Mouse (Mus musculus): ENCODE measurements around the gene Fam198b. TPM values are rescaled to one million over a fixed set of nuclear protein-coding genes. Genes with fewer than 3 reads are reported as not detected.
A peak's percentile ranks its signal among the peaks of the same experiment; 100 is the strongest.

Fam198b gene
- polyA plus RNA-seq (2015; fragmentation: Nextera tagmentation; extraction: Ambion mirVana), result 17.2 and 23.4 TPM in 2 replicates

GRCm38 (mm10) chr3:79884305-79884704 is at the start of gene Fam198b:
Fam198b (plus strand) TSS chr3:79884533.
- ATAC-seq, result no peak
- no peak for TF ChIP-seq CTCF (IDR thresholded peaks at IDR 0.05; ENCODE audit: low read depth)
- H3K4me1 ChIP-seq (replicated peaks; ENCODE audit: control insufficient read depth, insufficient read depth, low read length), result peaks cover 5% of the 10 kb centered on the region; the same call in 1 of the 2 replicates
- no peaks in the 10 kb centered on the region for H3K36me3 ChIP-seq (ENCODE audit: control insufficient read depth, insufficient read depth)
- H3K4me2 ChIP-seq (replicated peaks; ENCODE audit: low read depth), result peak within 1 kb of the TSS; percentile 63
- WGBS, result 39% methylated on average over 5 of the region's 5 CpGs
- no peak within 1 kb of the TSS for H3K4me3 ChIP-seq (ENCODE audit: low read depth, low read length)
- no peak within 1 kb of the TSS for H3K27ac ChIP-seq (ENCODE audit: low read depth, low read length)
- no peak within 1 kb of the TSS for H3K9ac ChIP-seq (ENCODE audit: low read depth, low read length)
- no peaks in the 10 kb centered on the region for H3K9me3 ChIP-seq (ENCODE audit: control insufficient read depth)
- H3K27me3 ChIP-seq (replicated peaks; ENCODE audit: control insufficient read depth, insufficient read depth, low read length), result no peaks in the 10 kb centered on the region

GRCm38 (mm10) chr3:79838751-79839150 is 45.6 kb upstream of the Fam198b start:
- no peak overlapping the region for H3K4me2 ChIP-seq (replicated peaks; ENCODE audit: low read depth)
- H3K9me3 ChIP-seq (ENCODE audit: control insufficient read depth), result no peaks in the 10 kb centered on the region
- no peaks in the 10 kb centered on the region for H3K27me3 ChIP-seq (replicated peaks; ENCODE audit: control insufficient read depth, insufficient read depth, low read length)
- peak; percentile 61 for TF ChIP-seq CTCF (IDR thresholded peaks at IDR 0.05; ENCODE audit: low read depth)
- 53% methylated on average over 6 of the region's 6 CpGs for WGBS
- peaks cover 19% of the 10 kb centered on the region; the same call in 1 of the 2 replicates for H3K36me3 ChIP-seq (ENCODE audit: control insufficient read depth, insufficient read depth)
- ATAC-seq, result no peak
- no peak overlapping the region for H3K27ac ChIP-seq (ENCODE audit: low read depth, low read length)
- no peak overlapping the region for H3K4me3 ChIP-seq (ENCODE audit: low read depth, low read length)
- no peaks in the 10 kb centered on the region for H3K4me1 ChIP-seq (replicated peaks; ENCODE audit: control insufficient read depth, insufficient read depth, low read length)
- H3K9ac ChIP-seq (ENCODE audit: low read depth, low read length), result no peak overlapping the region

DNA sequence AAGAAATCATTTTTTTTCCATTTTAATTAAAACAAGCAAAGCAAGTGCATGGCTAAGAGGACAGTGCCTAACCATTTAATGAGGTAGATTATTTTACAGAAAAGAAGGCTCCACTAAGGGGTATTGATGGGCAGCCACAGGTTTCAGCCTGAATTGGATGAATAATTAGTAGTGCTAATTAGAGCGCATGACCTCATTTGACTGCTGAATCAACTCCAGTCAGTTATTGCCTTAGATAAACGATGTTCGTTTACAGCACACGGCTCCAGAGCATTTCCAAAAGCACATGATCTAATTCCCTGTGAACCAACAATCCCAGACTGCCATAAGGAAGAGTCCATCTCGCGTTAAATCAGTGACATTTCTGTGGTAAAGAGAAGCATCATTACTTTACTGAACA is 42.9 kb upstream of the Fam198b start:
- peak; percentile 55 for ATAC-seq
- Histone ChIP-seq H3K36me3 (ENCODE audit: control insufficient read depth, insufficient read depth) (peaks cover 1% of the 10 kb centered on the region; the same call in 1 of the 2 replicates), H3K27me3 (replicated peaks; ENCODE audit: control insufficient read depth, insufficient read depth, low read length) (no peaks in the 10 kb centered on the region), H3K4me3 (ENCODE audit: low read depth, low read length) (peak overlapping the region; percentile 49), H3K4me1 (replicated peaks; ENCODE audit: control insufficient read depth, insufficient read depth, low read length) (no peaks in the 10 kb centered on the region), H3K9me3 (ENCODE audit: control insufficient read depth) (no peaks in the 10 kb centered on the region), H3K4me2 (replicated peaks; ENCODE audit: low read depth) (peak overlapping the region; percentile 72), H3K9ac (ENCODE audit: low read depth, low read length) (no peak overlapping the region), H3K27ac (ENCODE audit: low read depth, low read length) (peak overlapping the region; percentile 93)
- TF ChIP-seq CTCF (IDR thresholded peaks at IDR 0.05; ENCODE audit: low read depth), result no peak
- WGBS, result 36% methylated on average over 6 of the region's 6 CpGs

GRCm38 (mm10) chr3:79842165-79842564 is 42.2 kb upstream of the Fam198b start:
- H3K4me2 ChIP-seq (replicated peaks; ENCODE audit: low read depth), result peak overlapping the region; percentile 72
- 2% methylated on average over 12 of the region's 12 CpGs for WGBS
- peak overlapping the region; percentile 93 for H3K27ac ChIP-seq (ENCODE audit: low read depth, low read length)
- H3K36me3 ChIP-seq (ENCODE audit: control insufficient read depth, insufficient read depth), result no peaks in the 10 kb centered on the region
- peak overlapping the region; percentile 58 for H3K9ac ChIP-seq (ENCODE audit: low read depth, low read length)
- peak overlapping the region; percentile 49 for H3K4me3 ChIP-seq (ENCODE audit: low read depth, low read length)
- H3K9me3 ChIP-seq (ENCODE audit: control insufficient read depth), result no peaks in the 10 kb centered on the region
- H3K27me3 ChIP-seq (replicated peaks; ENCODE audit: control insufficient read depth, insufficient read depth, low read length), result no peaks in the 10 kb centered on the region
- ATAC-seq, result peak; percentile 82
- no peaks in the 10 kb centered on the region for H3K4me1 ChIP-seq (replicated peaks; ENCODE audit: control insufficient read depth, insufficient read depth, low read length)
- no peak for TF ChIP-seq CTCF (IDR thresholded peaks at IDR 0.05; ENCODE audit: low read depth)

DNA sequence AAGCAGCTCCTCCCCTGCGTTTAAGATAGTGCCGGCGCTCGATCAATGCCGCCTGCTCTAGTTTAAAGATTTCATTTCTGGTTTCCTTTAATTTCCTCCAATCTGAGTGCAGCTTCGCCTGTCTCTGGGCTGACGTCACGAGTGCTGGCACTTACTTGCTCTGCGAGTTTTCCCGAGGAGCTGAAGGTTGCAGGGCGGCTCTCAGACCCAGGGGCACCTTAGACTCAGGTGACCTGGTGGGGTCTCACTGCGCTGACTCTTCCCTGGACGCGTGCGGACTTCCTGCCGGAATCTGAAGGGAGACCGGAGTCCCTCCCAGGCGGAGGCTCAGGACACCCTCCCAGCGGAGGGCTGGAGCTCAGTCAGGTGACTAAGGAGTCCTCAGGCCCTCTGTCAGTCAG is 41.7 kb upstream of the Fam198b start:
- Histone ChIP-seq H3K36me3 (ENCODE audit: control insufficient read depth, insufficient read depth) (no peaks in the 10 kb centered on the region), H3K9me3 (ENCODE audit: control insufficient read depth) (no peaks in the 10 kb centered on the region), H3K4me2 (replicated peaks; ENCODE audit: low read depth) (peak overlapping the region; percentile 72), H3K4me3 (ENCODE audit: low read depth, low read length) (peak overlapping the region; percentile 49), H3K9ac (ENCODE audit: low read depth, low read length) (peak overlapping the region; percentile 58), H3K4me1 (replicated peaks; ENCODE audit: control insufficient read depth, insufficient read depth, low read length) (no peaks in the 10 kb centered on the region), H3K27me3 (replicated peaks; ENCODE audit: control insufficient read depth, insufficient read depth, low read length) (no peaks in the 10 kb centered on the region), H3K27ac (ENCODE audit: low read depth, low read length) (peak overlapping the region; percentile 93)
- under 1% methylated on average over 19 of the region's 19 CpGs for WGBS
- TF ChIP-seq CTCF (IDR thresholded peaks at IDR 0.05; ENCODE audit: low read depth), result no peak
- ATAC-seq, result peak; percentile 90

DNA sequence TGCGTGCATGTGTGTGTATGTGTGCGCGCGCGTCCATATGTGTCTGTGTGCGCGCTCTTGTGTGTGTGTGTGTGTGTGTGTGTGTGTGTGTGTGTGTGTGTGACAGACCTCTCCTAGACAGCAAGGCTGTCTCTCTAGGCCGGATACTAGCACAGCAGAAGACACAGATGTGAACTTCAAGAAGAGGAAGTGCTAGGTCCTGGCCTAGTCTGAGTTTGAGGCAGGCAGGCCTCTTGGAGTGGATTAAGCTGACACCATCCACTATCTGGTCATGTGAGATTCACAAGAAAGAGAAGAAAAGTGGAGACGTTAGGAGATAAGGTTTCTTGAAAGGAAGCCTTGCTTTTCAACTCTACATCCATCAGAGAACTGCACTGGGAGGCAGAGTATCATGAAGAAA is 40.3 kb upstream of the Fam198b start:
- no peak overlapping the region for H3K4me2 ChIP-seq (replicated peaks; ENCODE audit: low read depth)
- no peak for ATAC-seq
- 81% methylated on average over 9 of the region's 9 CpGs for WGBS
- no peaks in the 10 kb centered on the region for H3K27me3 ChIP-seq (replicated peaks; ENCODE audit: control insufficient read depth, insufficient read depth, low read length)
- no peak overlapping the region for H3K4me3 ChIP-seq (ENCODE audit: low read depth, low read length)
- H3K4me1 ChIP-seq (replicated peaks; ENCODE audit: control insufficient read depth, insufficient read depth, low read length), result no peaks in the 10 kb centered on the region
- no peak overlapping the region for H3K9ac ChIP-seq (ENCODE audit: low read depth, low read length)
- H3K9me3 ChIP-seq (ENCODE audit: control insufficient read depth), result no peaks in the 10 kb centered on the region
- H3K36me3 ChIP-seq (ENCODE audit: control insufficient read depth, insufficient read depth), result no peaks in the 10 kb centered on the region
- TF ChIP-seq CTCF (IDR thresholded peaks at IDR 0.05; ENCODE audit: low read depth), result no peak
- H3K27ac ChIP-seq (ENCODE audit: low read depth, low read length), result no peak overlapping the region

DNA sequence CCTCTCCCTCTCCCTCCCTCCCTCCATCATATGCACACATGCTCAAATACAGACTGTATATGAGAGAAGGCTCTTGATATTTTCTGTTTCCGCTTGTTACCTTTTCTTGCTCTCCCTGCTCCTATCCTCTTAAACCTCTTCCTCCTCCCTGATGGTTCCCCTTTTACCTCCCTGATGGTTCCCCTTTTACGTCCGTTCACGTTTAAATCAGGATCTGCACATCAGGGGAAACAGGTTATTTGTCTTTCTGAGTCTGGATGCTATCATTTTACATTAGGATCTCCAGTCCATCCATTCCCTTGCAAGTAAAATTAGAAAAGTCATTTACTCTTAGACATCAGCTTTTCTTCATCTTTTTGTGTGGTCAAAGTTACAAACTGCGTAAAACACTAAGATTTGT is 37.7 kb upstream of the Fam198b start:
- 0 out of 2 replicates have a peak, but pooled peaks cover 3% of the 10 kb centered on the region for H3K4me1 ChIP-seq (replicated peaks; ENCODE audit: control insufficient read depth, insufficient read depth, low read length)
- H3K36me3 ChIP-seq (ENCODE audit: control insufficient read depth, insufficient read depth), result no peaks in the 10 kb centered on the region
- 76% methylated on average over 5 of the region's 5 CpGs for WGBS
- TF ChIP-seq CTCF (IDR thresholded peaks at IDR 0.05; ENCODE audit: low read depth), result no peak
- no peak overlapping the region for H3K4me3 ChIP-seq (ENCODE audit: low read depth, low read length)
- H3K9me3 ChIP-seq (ENCODE audit: control insufficient read depth), result no peaks in the 10 kb centered on the region
- no peak for ATAC-seq
- H3K9ac ChIP-seq (ENCODE audit: low read depth, low read length), result no peak overlapping the region
- no peaks in the 10 kb centered on the region for H3K27me3 ChIP-seq (replicated peaks; ENCODE audit: control insufficient read depth, insufficient read depth, low read length)
- H3K27ac ChIP-seq (ENCODE audit: low read depth, low read length), result no peak overlapping the region
- H3K4me2 ChIP-seq (replicated peaks; ENCODE audit: low read depth), result no peak overlapping the region

Data from intestine, postnatal 0 days (tissue).